Comparison of ENCODE assay signal across 12 mouse cellular contexts in the genomic region with DNA sequence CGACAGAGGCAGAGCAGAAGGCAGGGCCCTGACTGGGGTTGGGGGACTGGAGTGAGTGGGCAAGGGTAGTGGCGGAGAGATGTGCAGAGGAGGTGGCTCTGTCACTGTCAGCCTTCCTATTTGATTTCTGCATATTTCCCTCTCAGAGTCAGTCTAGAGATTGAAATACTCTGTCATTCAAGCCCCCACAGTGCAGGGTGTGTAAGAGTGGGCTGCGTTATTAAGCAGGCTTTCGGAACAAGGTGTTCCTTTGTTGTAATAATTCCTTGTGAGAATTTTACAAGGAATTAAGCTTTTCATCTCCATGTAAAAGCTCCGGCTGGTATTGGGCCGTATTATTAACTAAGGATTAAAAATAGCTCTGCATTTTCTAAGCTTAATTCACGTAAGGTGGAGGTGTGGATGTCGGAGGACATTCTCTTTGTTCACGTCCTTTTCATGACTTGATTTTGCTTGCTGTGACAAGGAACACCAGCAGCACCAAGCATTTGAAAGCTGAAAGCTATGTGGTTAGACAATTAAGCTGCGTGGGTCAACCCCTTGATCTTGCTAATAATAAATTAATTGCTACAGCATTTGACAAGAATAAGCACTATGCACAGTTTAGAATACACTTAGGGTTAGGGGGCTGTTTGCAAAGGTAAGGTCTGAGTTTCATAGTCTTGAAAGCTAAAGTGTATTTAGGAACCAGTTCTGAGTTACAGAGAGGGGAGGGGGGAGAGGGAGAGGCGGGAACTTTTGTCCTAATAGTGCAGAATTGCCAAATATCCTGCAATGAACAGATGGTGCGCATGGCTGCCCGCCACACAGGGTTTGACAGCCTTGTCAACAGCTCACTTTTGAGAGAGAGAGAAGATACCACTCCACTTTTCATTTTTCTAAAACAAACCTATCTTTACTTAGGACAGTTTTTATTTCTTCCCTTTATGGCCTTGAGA. TPM values are rescaled to one million over a fixed set of nuclear protein-coding genes. Genes with fewer than 3 reads are reported as not detected.
DNase-seq lines count a peak whose midpoint lies in the region; ATAC-seq and TF ChIP-seq lines count a peak whose summit lies in the region.
"Had no signal": no experiment of that assay in that cellular context is flagged by ENCODE, and none has a peak within 500 bp of the region (broad histone marks: within the 10 kb centered on the region; RNA-seq: fewer than 3 reads in every experiment).

No protein-coding gene starts in this region.

- TF ChIP-seq POLR2A in brain, embryonic 14.5 days (IDR thresholded peaks at IDR 0.05; ENCODE audit: borderline replicate concordance, extremely low read depth, insufficient read depth, insufficient read length, poor library complexity, severe bottlenecking), result no peak

- no peak overlapping the region for H3K27ac ChIP-seq in hindbrain, postnatal 0 days
- H3K27ac ChIP-seq in hindbrain, embryonic 11.5 days (ENCODE audit: low read depth, low read length), result no peak overlapping the region
- H3K27ac ChIP-seq in forebrain, embryonic 13.5 days, result peak overlapping the region; percentile 65
- H3K27ac ChIP-seq in lung, embryonic 15.5 days, result peak overlapping the region; percentile 60
- H3K27ac ChIP-seq: hindbrain, embryonic 15.5 days; liver, embryonic 15.5 days had no signal

- peaks cover 5% of the 10 kb centered on the region; the same call in 1 of the 2 replicates for H3K4me1 ChIP-seq in hindbrain, postnatal 0 days (ENCODE audit: insufficient read depth, low read length)
- no peaks in the 10 kb centered on the region for H3K4me1 ChIP-seq in hindbrain, embryonic 11.5 days (replicated peaks; ENCODE audit: control insufficient read depth, insufficient read depth, low read length)
- peaks cover 19% of the 10 kb centered on the region for H3K4me1 ChIP-seq in forebrain, embryonic 13.5 days
- H3K4me1 ChIP-seq in lung, embryonic 15.5 days, result peaks cover 26% of the 10 kb centered on the region
- H3K4me1 ChIP-seq: liver, embryonic 15.5 days had no signal

- DNase-seq in hindbrain, postnatal 0 days (ENCODE audit: low spot score), result peak; percentile 73
- DNase-seq in hindbrain, embryonic 11.5 days (ENCODE audit: low spot score), result no peak
- peak; percentile 90 for DNase-seq in brain, embryonic 14.5 days (ENCODE audit: low read depth)
- DNase-seq in spleen, adult 12 weeks (ENCODE audit: low spot score), result no peak
- DNase-seq in thymus, postnatal 14 days, result no peak
- DNase-seq: heart, adult 11 months had no signal

- H3K4me3 ChIP-seq in hindbrain, postnatal 0 days (ENCODE audit: low read length), result no peak overlapping the region
- H3K4me3 ChIP-seq in hindbrain, embryonic 11.5 days (ENCODE audit: low read depth, low read length), result no peak overlapping the region
- no peak overlapping the region for H3K4me3 ChIP-seq in forebrain, embryonic 13.5 days
- no peak overlapping the region for H3K4me3 ChIP-seq in lung, embryonic 15.5 days
- H3K4me3 ChIP-seq: hindbrain, embryonic 15.5 days; liver, embryonic 15.5 days had no signal

- no peaks in the 10 kb centered on the region for H3K9me3 ChIP-seq in hindbrain, postnatal 0 days (ENCODE audit: low read length)
- no peaks in the 10 kb centered on the region for H3K9me3 ChIP-seq in hindbrain, embryonic 11.5 days (ENCODE audit: control insufficient read depth, low read length)
- no peaks in the 10 kb centered on the region for H3K9me3 ChIP-seq in forebrain, embryonic 13.5 days (replicated peaks)
- H3K9me3 ChIP-seq in lung, embryonic 15.5 days, result no peaks in the 10 kb centered on the region
- H3K9me3 ChIP-seq: hindbrain, embryonic 15.5 days; liver, embryonic 15.5 days had no signal

- no peak overlapping the region for H3K4me2 ChIP-seq in hindbrain, postnatal 0 days (ENCODE audit: low read depth, low read length)
- no peak overlapping the region for H3K4me2 ChIP-seq in hindbrain, embryonic 11.5 days (replicated peaks; ENCODE audit: low read depth, low read length)
- H3K4me2 ChIP-seq in forebrain, embryonic 13.5 days, result no peak overlapping the region
- no peak overlapping the region for H3K4me2 ChIP-seq in lung, embryonic 15.5 days
- H3K4me2 ChIP-seq: hindbrain, embryonic 15.5 days; liver, embryonic 15.5 days had no signal

- peak; percentile 32; the same call in 1 of the 2 replicates for ATAC-seq in hindbrain, postnatal 0 days
- no peak for ATAC-seq in hindbrain, embryonic 11.5 days (ENCODE audit: low FRiP score)
- peak; percentile 79 for ATAC-seq in forebrain, embryonic 13.5 days
- ATAC-seq in lung, embryonic 15.5 days (ENCODE audit: borderline replicate concordance, extremely low read depth, low FRiP score, low TSS enrichment), result peak; percentile 77
- ATAC-seq in frontal cortex, adult (ENCODE audit: low TSS enrichment), result no peak

- no peaks in the 10 kb centered on the region; the same call in 1 of the 2 replicates for H3K27me3 ChIP-seq in hindbrain, postnatal 0 days (ENCODE audit: insufficient read depth, low read length)
- no peaks in the 10 kb centered on the region for H3K27me3 ChIP-seq in hindbrain, embryonic 11.5 days (ENCODE audit: control insufficient read depth, insufficient read depth, low read length)
- H3K27me3 ChIP-seq in forebrain, embryonic 13.5 days, result no peaks in the 10 kb centered on the region
- H3K27me3 ChIP-seq in lung, embryonic 15.5 days, result no peaks in the 10 kb centered on the region
- H3K27me3 ChIP-seq: hindbrain, embryonic 15.5 days had no signal

- no peak overlapping the region for H3K9ac ChIP-seq in hindbrain, postnatal 0 days (replicated peaks; ENCODE audit: low read length)
- no peak overlapping the region for H3K9ac ChIP-seq in hindbrain, embryonic 11.5 days (ENCODE audit: low read depth, low read length)
- no peak overlapping the region for H3K9ac ChIP-seq in forebrain, embryonic 13.5 days
- H3K9ac ChIP-seq in lung, embryonic 15.5 days, result no peak overlapping the region
- H3K9ac ChIP-seq: hindbrain, embryonic 15.5 days; liver, embryonic 15.5 days had no signal

- no peak for TF ChIP-seq CTCF in hindbrain, postnatal 0 days (IDR thresholded peaks at IDR 0.05; ENCODE audit: low read depth)
- TF ChIP-seq CTCF in brain, embryonic 14.5 days (IDR thresholded peaks at IDR 0.05; ENCODE audit: borderline replicate concordance, extremely low read depth, insufficient read depth, insufficient read length), result no peak

- no peaks in the 10 kb centered on the region for H3K36me3 ChIP-seq in hindbrain, postnatal 0 days (ENCODE audit: insufficient read depth, low read length)
- no peaks in the 10 kb centered on the region for H3K36me3 ChIP-seq in hindbrain, embryonic 11.5 days (ENCODE audit: control insufficient read depth, insufficient read depth, low read length)
- no peaks in the 10 kb centered on the region for H3K36me3 ChIP-seq in forebrain, embryonic 13.5 days (ENCODE audit: poor library complexity, severe bottlenecking)
- no peaks in the 10 kb centered on the region for H3K36me3 ChIP-seq in lung, embryonic 15.5 days
- H3K36me3 ChIP-seq: hindbrain, embryonic 15.5 days; liver, embryonic 15.5 days had no signal

- 56% methylated on average over 13 of the region's 13 CpGs for WGBS in hindbrain, postnatal 0 days
- 84% methylated on average over 13 of the region's 13 CpGs for WGBS in hindbrain, embryonic 11.5 days
- 20% methylated on average over 13 of the region's 13 CpGs for WGBS in forebrain, embryonic 13.5 days
- 49% methylated on average over 13 of the region's 13 CpGs for WGBS in lung, embryonic 15.5 days

RNA-seq across cellular contexts. Expression of a gene that starts 25.6 kb away (rescaled TPM):
- total RNA-seq in hindbrain, postnatal 0 days (2014; rRNA removed), result 4.5 and 6.2 TPM in 2 replicates
- polyA plus RNA-seq in hindbrain, postnatal 0 days (2015; fragmentation: Nextera tagmentation; extraction: Ambion mirVana), result 7.7 and 8.9 TPM in 2 replicates
- 3.4 and 4.8 TPM in 2 replicates for polyA plus RNA-seq in hindbrain, embryonic 11.5 days (2014; fragmentation: Nextera tagmentation; extraction: Ambion mirVana)
- 6.1 and 14.3 TPM in 2 replicates for polyA plus RNA-seq in brain, embryonic 14.5 days (2012; rRNA removed)
- polyA plus RNA-seq in forebrain, embryonic 13.5 days (2015; fragmentation: Nextera tagmentation; extraction: Ambion mirVana), result 3.6 and 5.6 TPM in 2 replicates
- polyA plus RNA-seq in lung, embryonic 15.5 days (2015; fragmentation: Nextera tagmentation; extraction: Ambion mirVana), result 22.1 and 22.2 TPM in 2 replicates
- total RNA-seq: monocyte, adult 5-6 weeks had no signal

RNA-seq across cellular contexts. Expression of a gene that starts 40.4 kb away (rescaled TPM):
- total RNA-seq in hindbrain, postnatal 0 days (2014; rRNA removed), result 78.9 and 87.1 TPM in 2 replicates
- 63.0 and 67.4 TPM in 2 replicates for polyA plus RNA-seq in hindbrain, postnatal 0 days (2015; fragmentation: Nextera tagmentation; extraction: Ambion mirVana)
- polyA plus RNA-seq in hindbrain, embryonic 11.5 days (2014; fragmentation: Nextera tagmentation; extraction: Ambion mirVana), result 39.3 and 45.3 TPM in 2 replicates
- 47.7 and 64.6 TPM in 2 replicates for polyA plus RNA-seq in brain, embryonic 14.5 days (2012; rRNA removed)
- 34.3 and 36.5 TPM in 2 replicates for polyA plus RNA-seq in forebrain, embryonic 13.5 days (2015; fragmentation: Nextera tagmentation; extraction: Ambion mirVana)
- 47.9 and 51.4 TPM in 2 replicates for polyA plus RNA-seq in lung, embryonic 15.5 days (2015; fragmentation: Nextera tagmentation; extraction: Ambion mirVana)

Comparison
In these comparisons a context has a peak if more than half of its experiments do, and no peak if none do; other contexts are left out.
1. ATAC-seq: peak in hindbrain, postnatal 0 days (single experiment), forebrain, embryonic 13.5 days (single experiment) and lung, embryonic 15.5 days (single experiment); none in hindbrain, embryonic 11.5 days (single experiment) and frontal cortex, adult (single experiment).
2. DNase-seq: peak in hindbrain, postnatal 0 days (single experiment) and brain, embryonic 14.5 days (single experiment); none in hindbrain, embryonic 11.5 days (single experiment), spleen, adult 12 weeks (single experiment) and thymus, postnatal 14 days (single experiment).
3. H3K27ac ChIP-seq: peak in forebrain, embryonic 13.5 days (single experiment) and lung, embryonic 15.5 days (single experiment); none in hindbrain, postnatal 0 days (single experiment) and hindbrain, embryonic 11.5 days (single experiment).